Mouse (Mus musculus): ENCODE data around the gene Prss57.
A peak's percentile ranks its signal among the peaks of the same experiment; 100 is the strongest.
"Not testable (repeated sequence)": the region's sequence is repeated elsewhere in the genome, so short reads cannot be mapped to it uniquely, and the experiment has no call there.

Gene Prss57

DNA sequence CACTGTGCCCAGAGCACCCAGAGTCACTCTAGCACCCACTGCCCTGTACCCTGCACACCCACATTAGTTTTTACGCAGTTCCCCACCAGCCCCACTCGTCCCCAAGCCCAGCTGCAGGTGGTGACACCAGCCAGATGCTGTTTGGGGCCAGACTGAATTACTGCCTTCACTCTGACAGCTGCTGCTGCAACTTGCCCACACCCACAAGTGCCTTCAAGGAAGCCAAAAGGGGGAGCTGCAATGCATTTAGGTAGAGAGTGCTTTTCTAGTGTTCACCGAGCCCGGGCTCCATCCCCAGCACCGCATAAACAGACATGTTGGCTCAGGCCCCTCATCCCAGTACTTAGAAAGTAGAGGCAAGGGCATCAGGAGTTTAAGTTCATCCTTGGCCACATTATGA is 8.8 kb downstream of the Prss57 start:
- DNase-seq (ENCODE audit: low read depth, low spot score) = no peak

DNA sequence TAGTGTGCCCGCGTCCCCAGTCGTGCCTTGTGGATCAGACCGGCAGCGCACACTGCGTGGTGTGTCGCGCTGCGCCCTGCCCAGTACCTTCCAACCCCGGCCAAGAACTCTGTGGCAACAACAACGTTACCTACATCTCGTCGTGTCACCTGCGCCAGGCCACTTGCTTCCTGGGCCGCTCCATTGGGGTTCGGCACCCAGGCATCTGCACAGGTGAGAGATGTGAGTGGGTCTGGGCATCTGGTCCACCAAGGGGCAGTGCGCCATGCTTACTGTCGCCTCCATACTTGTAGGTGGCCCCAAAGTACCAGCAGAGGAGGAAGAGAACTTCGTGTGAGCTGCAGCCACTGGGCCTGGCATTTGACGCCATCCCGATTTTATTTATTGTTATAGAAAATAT is 9.6 kb downstream of the Prss57 start:
- DNase-seq (ENCODE audit: low read depth, low spot score) = no peak

DNA sequence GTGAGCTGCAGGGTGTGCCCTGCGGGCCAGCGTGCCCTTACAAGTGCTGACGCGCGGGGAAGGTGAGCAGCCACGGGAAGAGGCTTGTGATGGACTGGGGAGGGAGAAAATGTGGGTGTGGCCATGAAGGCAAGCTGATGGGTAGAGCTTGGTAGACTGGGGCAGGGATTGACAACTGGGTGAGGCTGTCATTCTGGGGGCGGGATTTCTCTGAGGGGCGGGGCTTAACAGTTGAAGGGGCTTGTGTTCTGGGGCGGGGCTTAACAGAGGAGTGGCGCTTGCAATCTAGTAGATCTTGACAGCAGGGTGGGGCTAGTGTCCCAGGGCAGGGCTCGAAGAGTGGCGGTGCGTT is 10.1 kb downstream of the Prss57 start:
- DNase-seq (ENCODE audit: low read depth, low spot score) = peak; percentile 94

DNA sequence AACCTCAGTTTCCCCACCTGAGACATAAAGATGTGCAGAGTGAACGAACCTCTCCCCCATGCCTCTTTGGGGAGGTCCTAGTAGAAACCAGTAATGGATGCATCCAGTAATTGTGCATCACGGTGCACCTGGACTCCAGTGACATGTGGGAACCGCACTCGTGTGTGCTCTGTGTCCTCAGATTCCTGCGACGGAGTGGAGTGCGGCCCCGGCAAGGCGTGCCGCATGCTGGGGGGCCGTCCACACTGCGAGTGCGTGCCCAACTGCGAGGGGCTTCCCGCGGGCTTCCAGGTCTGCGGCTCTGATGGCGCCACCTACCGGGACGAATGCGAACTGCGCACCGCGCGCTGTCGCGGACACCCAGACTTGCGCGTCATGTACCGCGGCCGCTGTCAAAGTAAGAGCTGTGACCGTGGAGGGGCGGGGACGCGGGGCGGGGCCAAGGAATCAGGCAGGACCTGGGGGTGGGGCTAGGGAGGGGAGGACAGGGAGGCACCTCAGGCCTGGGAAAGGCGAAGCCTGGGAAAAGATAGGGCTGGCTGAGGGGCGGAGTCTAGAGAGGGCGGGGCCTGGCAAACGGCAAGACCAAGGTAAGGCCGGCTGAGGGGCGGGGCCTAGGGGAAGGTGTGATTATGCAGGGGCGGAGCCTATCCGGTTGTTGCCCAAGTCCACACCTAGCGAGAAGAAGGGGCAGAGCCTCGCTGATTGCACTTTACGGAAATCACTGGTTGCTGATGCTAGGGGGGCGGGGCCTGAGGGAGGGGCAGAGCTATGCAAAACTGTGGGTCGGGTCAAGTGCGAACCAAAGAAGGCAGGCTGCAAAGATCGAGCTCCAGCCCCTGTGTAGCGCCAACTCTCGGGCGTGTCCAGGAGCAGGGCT is 10.7 kb downstream of the Prss57 start:
- peak; percentile 99 for DNase-seq (ENCODE audit: low read depth, low spot score)

DNA sequence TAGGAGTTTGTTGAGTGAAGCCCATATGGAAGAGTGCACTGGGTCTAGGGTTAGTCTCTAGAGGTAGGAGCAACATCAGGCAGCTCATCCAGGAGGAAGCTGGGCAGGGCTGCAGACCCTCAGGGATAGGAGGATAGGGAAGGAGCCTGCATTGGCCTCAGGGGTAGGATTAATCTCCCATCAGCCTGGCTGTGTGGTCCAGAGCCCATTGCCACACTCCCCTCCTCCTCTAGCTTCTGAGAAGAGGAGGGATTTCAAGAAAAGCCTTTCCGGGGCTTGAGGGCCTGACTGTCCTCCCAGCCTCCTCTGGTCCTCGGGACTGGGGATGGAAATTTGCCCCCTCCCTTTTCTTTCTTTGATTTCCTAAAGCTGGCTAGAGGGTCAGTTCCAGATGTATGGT is 11.6 kb downstream of the Prss57 start:
- no peak for DNase-seq (ENCODE audit: low read depth, low spot score)

DNA sequence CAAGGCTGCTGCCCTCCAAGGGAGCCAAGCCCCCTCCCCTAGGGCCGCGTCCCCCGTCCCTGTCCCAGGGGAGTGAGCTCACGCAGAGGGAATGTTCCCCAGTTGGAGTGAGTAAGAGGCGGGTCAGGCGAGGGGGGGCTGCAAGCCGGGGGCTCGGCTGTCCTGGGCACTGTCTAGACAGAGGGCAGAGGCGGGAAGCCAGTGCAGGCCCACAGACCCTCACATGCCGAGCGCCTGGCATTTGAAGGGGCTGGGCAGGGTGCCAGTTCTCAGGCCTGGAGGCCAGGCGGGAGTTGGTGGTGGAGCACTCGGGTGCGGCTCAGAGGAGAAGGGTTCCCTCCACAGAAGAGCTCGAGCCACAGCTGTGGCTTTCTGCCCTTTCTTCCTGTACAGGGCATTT is 12.8 kb downstream of the Prss57 start:
- DNase-seq (ENCODE audit: low read depth, low spot score) = no peak

DNA sequence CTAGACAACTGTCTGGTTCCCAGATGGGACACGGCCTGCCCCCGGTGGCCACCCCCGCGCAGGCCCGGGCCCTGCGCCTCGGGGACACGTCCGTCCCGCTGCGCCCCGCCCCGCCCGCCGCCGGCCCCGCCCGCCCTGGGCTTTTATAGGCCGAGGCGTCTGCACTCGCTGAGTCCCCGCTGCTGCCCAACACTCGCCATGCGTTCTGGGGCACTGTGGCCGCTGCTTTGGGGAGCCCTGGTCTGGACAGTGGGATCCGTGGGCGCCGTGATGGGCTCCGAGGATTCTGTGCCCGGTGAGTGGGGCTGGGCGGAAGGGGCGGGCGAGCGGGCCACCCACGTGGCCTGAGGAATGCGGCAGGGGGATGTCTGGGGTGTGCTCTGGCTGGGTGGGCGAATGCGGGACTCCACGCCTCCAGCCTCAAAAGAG is 13.6 kb downstream of the Prss57 start, which contains the start of gene Fstl3:
Fstl3 (plus strand) TSS at position 170 of the 429 bp plus-strand sequence.
- no peak for DNase-seq (ENCODE audit: low read depth, low spot score)

DNA sequence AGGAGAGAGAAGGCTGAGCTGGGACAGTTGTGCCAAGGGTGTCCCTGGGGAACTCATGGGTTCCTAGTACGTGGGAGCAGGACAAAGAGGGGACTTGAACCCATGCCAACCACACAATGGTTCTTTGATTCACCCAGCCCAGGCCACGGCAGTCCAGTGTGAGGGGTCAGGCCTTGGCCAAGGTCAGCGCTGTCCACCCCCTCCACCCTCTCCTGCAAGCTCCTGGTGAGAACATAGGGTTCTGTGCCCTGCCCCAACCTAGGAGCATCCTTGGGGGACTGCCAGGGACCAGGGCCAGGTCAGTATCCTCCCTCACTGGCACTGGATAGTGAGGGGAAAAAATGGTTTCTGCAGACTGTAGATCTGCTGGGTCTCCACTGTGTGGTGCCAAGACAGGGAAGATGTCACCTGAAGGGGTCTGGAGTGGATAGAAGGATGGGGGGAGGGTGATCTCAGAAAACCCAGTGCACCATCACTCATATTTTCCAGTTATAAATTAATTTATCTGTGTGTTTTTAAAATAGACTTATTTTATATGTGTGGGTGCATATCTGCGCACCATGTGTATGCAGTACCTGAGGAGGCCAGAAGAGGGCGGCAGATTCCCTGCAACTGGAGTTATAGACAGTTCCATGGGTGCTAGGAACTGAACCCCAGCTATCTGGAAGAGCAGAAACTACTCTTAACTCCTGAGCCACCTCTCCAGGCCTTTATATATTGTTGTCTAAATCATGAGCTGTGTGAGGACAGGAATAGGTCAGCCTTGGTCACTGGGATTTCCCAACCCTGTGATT is 16.1 kb downstream of the Prss57 start:
- no peak for DNase-seq (ENCODE audit: low read depth, low spot score)

DNA sequence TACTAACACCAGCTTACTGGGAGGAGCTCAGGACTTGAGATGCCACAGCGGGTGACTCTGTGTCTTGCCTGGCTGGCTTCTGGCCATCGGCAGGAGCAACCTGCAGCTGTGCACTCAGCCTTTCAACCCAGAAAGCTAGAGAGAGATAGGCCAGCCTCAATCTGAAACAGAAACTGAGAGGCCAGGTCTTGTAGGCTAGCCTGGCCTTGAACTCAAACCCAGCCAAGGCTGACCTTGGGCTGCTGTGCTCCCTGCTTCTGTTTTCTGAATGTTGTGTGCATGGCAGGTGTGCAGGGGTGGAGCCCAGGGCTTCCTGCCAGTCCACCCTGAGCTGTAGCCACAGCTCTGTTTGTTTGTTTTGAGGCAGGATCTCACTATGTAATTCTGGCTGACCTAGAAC is 17.6 kb downstream of the Prss57 start:
- no peak for DNase-seq (ENCODE audit: low read depth, low spot score)

DNA sequence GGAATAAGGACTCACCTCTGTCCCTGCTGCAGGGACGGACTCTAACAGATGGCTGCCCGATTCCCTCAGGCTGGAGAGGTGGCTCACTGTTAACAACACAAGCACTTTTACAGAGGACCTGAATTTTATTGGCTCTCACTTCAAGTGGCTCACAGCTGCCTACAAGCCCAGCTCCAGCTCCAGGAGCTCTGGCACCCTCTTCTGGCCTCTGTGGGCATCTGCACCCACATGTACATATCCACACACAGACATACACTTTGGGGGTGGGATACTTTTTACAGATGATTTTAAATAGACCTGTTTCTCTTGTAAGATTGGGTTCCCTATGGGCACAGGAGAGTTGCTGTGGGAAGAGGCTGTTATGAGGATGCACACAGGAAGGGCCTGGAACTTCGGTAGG is 18.4 kb downstream of the Prss57 start:
- no peak for DNase-seq (ENCODE audit: low read depth, low spot score)

DNA sequence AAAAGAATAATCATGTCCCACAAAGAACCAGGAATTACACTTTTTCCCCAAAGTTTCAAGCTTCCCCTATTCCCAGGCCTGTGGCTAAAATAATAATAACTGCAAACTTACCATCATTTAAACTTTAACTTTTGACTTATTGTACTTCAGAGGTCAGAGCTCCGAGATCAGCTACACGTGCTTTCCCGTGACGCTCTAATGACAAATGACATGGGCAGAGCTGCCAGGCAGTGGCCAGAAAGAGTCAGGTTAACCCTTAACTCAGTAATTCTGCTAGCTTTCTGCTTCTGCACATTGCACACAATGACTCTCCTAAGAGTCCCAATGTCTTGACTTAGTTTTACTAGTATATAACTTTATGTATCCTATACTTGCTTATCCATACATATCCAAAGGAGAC is 21.4 kb downstream of the Prss57 start:
- no peak for DNase-seq (ENCODE audit: low read depth, low spot score)

DNA sequence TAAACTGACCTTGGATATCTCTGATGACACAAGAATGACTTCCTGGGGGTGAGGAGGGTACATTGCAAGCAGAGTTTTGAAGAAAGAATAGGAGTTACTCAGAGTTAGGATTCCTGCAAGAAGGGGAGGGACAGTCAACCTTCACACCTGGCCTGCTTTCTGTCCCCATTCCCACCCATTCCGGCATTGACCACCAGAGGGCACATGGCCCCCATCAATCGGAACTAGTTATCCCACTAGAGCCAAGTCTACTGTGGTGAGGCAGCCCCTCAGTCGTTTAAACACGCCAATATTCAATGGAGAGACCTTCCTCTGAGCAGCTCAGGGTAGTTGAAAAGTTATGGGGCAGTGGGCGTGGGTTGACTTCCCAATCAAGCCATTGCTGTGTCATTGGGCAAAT is 22.4 kb downstream of the Prss57 start:
- peak; percentile 85 for DNase-seq (ENCODE audit: low read depth, low spot score)

DNA sequence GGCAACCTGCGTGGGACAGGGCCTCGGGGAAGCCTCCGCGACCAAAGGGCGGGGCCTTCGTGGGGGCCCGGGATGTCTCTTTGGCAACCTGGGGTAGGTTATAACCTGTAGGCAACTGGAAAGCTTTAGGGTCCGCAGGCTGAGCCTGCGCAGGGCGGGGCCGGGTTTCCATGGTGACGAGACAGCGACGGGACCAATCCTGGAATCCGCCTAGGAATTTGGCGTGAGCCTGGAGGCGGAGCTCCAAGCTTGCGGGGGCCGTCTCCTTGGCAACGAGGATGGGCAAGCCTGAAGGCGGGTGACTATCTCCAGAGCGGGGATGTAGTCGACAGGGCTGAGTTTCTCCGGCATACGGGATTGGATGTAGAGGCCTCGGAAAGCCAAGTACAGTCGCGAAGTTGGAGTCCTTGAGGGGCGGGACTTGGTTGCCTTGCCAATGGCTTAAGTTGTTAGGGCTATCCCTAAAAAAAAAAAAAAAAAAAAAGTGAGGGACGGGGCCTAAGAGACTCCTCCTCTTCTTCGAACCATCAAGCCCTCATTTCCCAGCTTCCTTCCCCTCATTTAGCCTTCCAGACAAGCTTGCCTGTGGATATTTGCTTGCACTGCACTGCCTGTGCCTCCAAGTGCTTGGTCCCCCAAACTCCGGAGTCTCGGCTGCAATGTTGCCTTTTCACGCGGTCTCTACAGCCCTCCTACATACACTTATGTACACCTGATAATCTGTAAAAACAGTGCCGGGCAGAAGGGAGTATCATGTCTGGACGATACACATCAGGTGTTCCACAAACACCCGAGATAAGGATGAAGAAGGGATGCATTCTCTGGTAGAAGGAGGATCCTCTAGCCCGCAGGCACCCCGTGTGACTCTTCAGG is 23.2 kb downstream of the Prss57 start:
- peak; percentile 99 for DNase-seq (ENCODE audit: low read depth, low spot score)

DNA sequence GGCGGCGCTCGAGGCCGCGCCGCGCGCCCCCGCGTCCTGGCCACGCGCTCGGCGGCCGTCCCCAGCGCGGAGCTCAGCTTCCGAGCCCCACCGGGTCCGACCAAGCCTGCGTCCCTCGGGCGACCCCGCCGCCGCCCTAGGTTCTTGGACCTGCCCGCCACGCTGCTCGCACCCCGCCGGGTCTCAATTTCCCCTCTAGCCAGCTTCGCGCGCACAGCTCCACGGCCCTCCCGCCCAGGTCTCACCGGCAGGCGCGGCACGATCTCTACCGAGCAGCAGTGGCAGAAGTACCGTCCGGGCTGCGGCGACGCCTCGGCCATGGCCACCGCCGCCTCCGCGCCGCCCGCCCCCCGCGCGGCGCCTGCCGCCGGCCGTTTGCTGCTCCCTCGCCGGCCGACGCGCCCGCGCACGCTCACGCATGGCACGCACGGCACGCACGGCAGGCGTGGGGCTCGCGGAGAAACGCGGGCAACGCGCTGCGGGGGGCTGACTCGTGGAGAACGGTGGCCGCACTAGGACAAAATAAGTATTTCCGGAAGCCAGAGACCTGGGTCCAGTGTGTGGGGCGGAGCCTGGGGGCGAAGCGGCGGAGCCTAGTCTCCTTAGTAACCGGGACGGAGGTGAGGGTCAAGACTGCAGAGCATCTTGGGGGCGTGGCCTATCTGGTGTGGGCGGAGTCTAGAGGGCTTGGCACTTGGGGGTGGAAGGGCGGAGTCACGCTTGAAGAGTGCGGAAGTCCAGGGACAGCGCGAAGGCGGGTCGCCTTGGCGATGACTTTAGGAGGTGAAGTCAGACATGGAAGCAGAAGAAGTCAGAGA is 24.0 kb downstream of the Prss57 start, which contains the start of gene Rnf126:
Rnf126 (minus strand) TSS at position 445 of the 818 bp plus-strand sequence.
- peak; percentile 99 for DNase-seq (ENCODE audit: low read depth, low spot score)

DNA sequence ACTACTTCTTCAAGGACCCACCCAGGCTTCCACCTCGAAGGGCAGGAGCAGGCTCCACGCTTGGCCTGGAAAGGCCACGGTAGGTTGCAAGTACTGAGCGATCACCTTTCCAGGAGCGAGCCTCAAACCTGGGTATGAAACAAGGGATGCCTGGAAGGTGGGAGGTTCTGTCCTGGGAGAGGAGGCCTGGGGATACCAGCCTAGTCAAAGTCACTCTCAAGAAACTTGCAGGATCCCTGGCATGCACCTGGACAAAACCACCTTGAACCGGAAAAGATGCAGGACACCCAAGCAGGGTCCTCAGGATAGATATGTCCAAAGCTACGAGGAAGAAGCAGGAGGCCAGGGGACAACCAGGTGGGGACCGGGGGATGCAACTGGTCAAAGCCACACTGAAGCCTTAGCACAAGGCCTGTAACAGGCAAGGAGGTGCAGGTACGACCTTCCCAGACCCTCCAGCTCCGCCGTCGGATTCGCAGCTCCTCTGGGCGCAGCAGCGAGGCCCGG is 24.7 kb downstream of the Prss57 start:
- no peak for DNase-seq (ENCODE audit: low read depth, low spot score)

DNA sequence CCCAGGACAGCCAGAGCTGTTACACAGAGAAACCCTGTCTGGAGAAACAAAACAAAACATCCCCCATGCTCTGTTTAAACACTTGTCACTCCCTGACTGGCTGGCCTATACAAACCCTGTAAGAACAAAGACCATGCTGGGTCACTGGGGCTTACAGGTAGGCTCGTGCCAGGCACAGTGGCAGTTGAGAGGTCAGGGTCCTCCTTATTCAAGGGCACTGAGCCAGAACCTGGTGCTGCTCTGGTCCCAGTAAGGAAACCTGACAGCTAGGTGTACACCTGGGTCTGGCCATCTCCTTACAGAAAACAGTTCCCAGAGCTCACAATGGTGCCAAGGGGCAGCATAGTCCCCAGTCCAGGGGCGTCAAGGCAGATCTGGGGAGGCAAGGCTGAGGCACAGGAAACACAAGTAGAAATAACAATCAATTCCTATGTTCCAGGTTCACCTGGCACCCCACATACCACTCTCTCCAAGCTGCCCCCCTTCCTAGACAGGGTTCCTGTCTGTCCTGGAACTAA is 25.5 kb downstream of the Prss57 start:
- DNase-seq (ENCODE audit: low read depth, low spot score) = no peak

DNA sequence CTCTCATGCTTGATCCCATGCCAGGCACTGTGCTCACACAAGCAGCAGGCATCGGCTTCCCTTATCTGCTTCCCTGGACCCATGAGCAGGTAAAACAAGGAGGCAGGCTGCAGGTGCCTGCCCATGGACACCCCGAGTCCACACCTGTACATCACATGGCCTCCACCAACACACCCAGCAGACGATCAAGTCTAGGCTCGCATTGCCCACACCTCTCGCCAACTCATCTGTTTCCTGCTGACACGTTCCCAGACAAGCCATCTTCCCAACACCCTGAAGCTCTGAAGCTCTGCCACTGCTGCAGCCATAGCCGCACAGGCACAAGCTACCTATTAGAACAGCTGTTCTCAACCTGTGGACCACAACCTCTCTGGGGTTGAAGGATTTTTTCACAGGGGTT is 26.5 kb downstream of the Prss57 start:
- no peak for DNase-seq (ENCODE audit: low read depth, low spot score)

DNA sequence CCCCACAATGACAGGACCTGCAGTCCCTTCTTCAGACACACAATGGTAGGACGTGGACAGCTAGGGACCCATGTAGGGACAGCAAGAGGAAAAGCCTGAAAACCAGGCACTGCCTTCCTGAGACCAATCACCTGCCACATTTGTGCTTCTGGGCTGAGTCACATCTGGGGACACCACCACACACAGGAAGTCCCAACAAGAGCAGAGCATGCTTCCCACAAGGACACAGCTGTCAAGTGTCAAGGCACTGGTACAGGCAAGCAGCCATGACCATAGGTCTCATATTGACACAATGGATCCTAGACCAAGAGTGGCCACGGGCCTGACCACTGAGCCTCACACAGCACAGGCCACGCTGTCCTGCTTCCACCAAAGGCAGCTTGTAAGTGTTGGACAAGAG is 27.9 kb downstream of the Prss57 start:
- DNase-seq (ENCODE audit: low read depth, low spot score) = no peak

DNA sequence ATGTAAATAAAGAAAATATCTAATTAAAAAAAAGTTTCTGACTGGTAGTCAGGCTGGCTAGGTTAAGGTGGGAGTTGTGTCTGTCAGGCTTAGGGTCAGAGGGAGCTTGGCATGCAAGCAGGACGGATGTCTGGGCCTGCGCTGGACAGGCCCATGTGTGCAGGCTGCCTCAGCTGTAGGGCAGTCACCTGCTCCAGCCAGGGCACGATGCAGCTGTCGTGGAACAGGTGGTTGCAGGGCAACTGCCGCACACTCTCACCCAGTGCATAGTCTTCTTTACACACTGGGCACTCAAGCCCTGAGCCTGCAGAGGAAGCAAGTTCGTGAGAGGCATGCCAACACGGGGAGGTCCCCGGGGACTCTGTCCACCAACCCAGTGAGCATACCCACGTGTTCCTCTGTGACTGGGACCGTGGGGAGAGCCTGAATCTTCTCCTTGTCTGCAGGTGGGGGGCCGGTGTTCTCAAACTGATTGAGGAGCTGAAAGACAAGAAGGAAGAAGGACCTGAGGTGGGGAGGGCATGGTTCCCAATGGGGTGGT is 30.1 kb downstream of the Prss57 start:
- DNase-seq (ENCODE audit: low read depth, low spot score) = no peak

DNA sequence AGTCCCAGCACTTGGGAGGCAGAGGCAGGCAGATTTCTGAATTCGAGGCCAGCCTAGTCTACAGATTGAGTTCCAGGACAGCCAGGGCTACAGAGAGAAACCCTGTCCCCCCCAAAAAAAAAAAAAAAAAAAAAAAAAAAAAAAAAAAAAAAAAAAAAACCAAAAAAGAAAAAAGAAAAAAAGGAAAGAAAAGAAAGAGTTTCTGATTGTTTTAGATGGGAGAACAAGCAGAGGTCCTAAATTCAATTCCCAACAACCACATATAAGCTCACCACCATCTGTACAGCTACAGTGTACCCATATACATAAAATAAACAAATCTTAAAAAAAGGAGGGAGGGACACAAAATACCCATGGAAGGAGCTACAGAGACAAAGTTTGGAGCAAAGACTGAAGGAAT is 31.1 kb downstream of the Prss57 start:
- DNase-seq (ENCODE audit: low read depth, low spot score) = not testable (repeated sequence)
